Mouse (Mus musculus) forebrain, postnatal 0 days (tissue): ENCODE measurements around the gene Gm37240. TPM values are rescaled to one million over a fixed set of nuclear protein-coding genes. Genes with fewer than 3 reads are reported as not detected.

Experiments used
- ATAC-seq: fragments of 200-750 bp; cut with Nextera tagmentation; 2 replicates; pipeline ENCODE4 v1.8.0; 2017; ENCODE audit warnings: mild to moderate bottlenecking, moderate library complexity
- DNase-seq: peaks from one replicate; pipeline ENCODE4 v3.0.0-alpha.2; 2015
- H3K27ac ChIP-seq: fragments of 300-500 bp; sonication (generic); 2 replicates; pipeline ENCODE4 v1.5.1; 2014; ENCODE audit warnings: low read depth, mild to moderate bottlenecking, antibody characterized with exemption, low read length, moderate library complexity, mixed read lengths
- H3K27me3 ChIP-seq: fragments of 300-500 bp; sonication (generic); 2 replicates; pipeline ENCODE4 v1.6.1; 2014; ENCODE audit warnings: mild to moderate bottlenecking, low read length, mixed read lengths; ENCODE audit not compliant: insufficient read depth
- H3K36me3 ChIP-seq: fragments of 300-500 bp; sonication (generic); 2 replicates; pipeline ENCODE4 v1.6.1; 2014; ENCODE audit warnings: mild to moderate bottlenecking, moderate library complexity; ENCODE audit not compliant: insufficient read depth
- H3K4me1 ChIP-seq: fragments of 300-500 bp; sonication (generic); 2 replicates; pipeline ENCODE4 v1.6.1; 2014; ENCODE audit warnings: antibody characterized with exemption; ENCODE audit not compliant: insufficient read depth
- H3K4me2 ChIP-seq: fragments of 300-500 bp; sonication (generic); 2 replicates; pipeline ENCODE4 v1.6.1; 2014; ENCODE audit warnings: low read depth, mild to moderate bottlenecking, moderate library complexity
- H3K4me3 ChIP-seq: fragments of 300-500 bp; sonication (generic); 2 replicates; pipeline ENCODE4 v1.5.1; 2014; ENCODE audit warnings: low read depth, low read length, mixed read lengths
- H3K9ac ChIP-seq: fragments of 300-500 bp; sonication (generic); 2 replicates; pipeline ENCODE4 v1.6.1; 2014; ENCODE audit warnings: mild to moderate bottlenecking
- H3K9me3 ChIP-seq: fragments of 300-500 bp; sonication (generic); 2 replicates; pipeline ENCODE4 v1.6.1; 2016; ENCODE audit warnings: low read length
- CTCF ChIP-seq: sonication (generic); IDR thresholded peaks from 2 replicates; pipeline ENCODE4 v1.5.1; 2016; ENCODE audit warnings: antibody characterized with exemption, control low read depth, low read depth
- WGBS: fragments of 180-500 bp; shearing (Covaris S2); extraction: QIAGEN DNeasy Blood & Tissue Kit; methylation state at CpG from one replicate; pipeline ENCODE4 v1.1.7; 2014; 5-methylcytosine and 5-hydroxymethylcytosine counted together
- polyA plus RNA-seq: library from polyadenylated mRNA; unstranded; fragments of >200 nt; fragmentation: Nextera tagmentation; extraction: Ambion mirVana; gene quantifications from 2 replicates; pipeline ENCODE4 v1.2.1, GENCODE M21; 2015
- total RNA-seq: library from RNA; depleted of rRNA; stranded (reverse); fragments of >200 nt; gene quantifications from 2 replicates; pipeline ENCODE4 v1.2.3, GENCODE M21; 2014

Gene Gm37240
- total and polyA plus RNA-seq, 2 experiments from 2014 or later, result 0.67 to 1.2 TPM

- DNase-seq, result no peak
- Histone ChIP-seq H3K9me3 (no peaks in the 10 kb centered on the region), H3K36me3 (no peaks in the 10 kb centered on the region), H3K4me1 (no peaks in the 10 kb centered on the region), H3K27ac (no peak overlapping the region), H3K4me2 (no peak overlapping the region), H3K27me3 (no peaks in the 10 kb centered on the region), H3K4me3 (no peak overlapping the region), H3K9ac (no peak overlapping the region)
- TF ChIP-seq CTCF, result no peak
- 63% methylated on average over 2 of the region's 2 CpGs for WGBS
- no peak for ATAC-seq
These were observed 1174.4 kb downstream of the Gm37240 start for GRCm38 (mm10) chr3:84712941-84713340.

DNA sequence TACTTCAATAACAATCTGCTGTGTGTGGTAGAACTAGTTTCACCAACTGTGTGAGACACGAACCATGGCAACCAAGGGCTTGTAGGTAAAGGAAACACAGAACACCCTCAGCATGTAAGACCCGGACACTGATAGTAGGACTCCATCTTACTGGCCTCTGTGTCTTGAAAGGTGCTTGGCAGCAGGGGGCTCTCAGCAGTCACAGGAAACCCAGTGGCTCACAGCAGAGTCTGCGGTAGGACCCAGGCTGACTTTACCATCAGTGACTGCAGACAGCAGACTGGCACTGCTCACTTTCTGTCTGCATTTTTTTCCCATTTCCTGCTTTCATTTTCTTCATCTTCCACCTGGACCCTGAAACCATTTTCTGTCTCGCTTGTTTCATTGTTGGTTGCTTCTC lies 1176.6 kb downstream of the Gm37240 start:
- TF ChIP-seq CTCF, result no peak
- DNase-seq, result no peak
- no peak for ATAC-seq
- WGBS, result 92% methylated on average over 4 of the region's 4 CpGs
- H3K4me3 ChIP-seq, result no peak overlapping the region
- no peak overlapping the region for H3K27ac ChIP-seq
- no peaks in the 10 kb centered on the region for H3K36me3 ChIP-seq
- H3K9me3 ChIP-seq, result no peaks in the 10 kb centered on the region
- no peaks in the 10 kb centered on the region for H3K27me3 ChIP-seq
- no peak overlapping the region for H3K4me2 ChIP-seq
- H3K4me1 ChIP-seq, result no peaks in the 10 kb centered on the region
- H3K9ac ChIP-seq, result no peak overlapping the region

DNA sequence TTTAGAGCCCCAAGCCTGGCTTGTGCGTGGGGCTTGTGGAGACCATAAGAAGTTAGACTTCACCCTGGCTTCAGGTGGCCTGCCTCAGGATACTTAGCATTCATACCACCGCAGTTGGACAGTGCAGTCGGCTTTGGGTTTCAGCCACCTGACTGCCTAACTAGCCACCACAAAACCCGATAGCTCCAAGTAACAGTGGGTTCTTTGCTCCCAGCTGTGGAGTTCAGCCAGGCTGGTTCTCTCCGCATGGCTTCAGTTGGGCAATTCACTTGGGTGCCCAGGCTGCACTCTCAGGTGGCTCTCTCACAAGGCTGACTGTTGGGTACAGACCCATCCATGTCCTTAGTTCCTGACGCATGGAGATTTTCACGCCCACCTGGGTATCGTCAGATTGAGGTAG lies 1177.4 kb downstream of the Gm37240 start:
- Histone ChIP-seq H3K27ac (no peak overlapping the region), H3K9ac (no peak overlapping the region), H3K4me2 (no peak overlapping the region), H3K27me3 (no peaks in the 10 kb centered on the region), H3K9me3 (no peaks in the 10 kb centered on the region), H3K36me3 (no peaks in the 10 kb centered on the region), H3K4me3 (no peak overlapping the region), H3K4me1 (no peaks in the 10 kb centered on the region)
- DNase-seq, result no peak
- WGBS, result 85% methylated on average over 8 of the region's 8 CpGs
- ATAC-seq, result no peak
- no peak for TF ChIP-seq CTCF

- no peak overlapping the region for H3K4me2 ChIP-seq
- no peak overlapping the region for H3K9ac ChIP-seq
- no peak overlapping the region for H3K27ac ChIP-seq
- H3K4me3 ChIP-seq, result no peak overlapping the region
- no peaks in the 10 kb centered on the region for H3K9me3 ChIP-seq
- no peaks in the 10 kb centered on the region for H3K36me3 ChIP-seq
- TF ChIP-seq CTCF, result no peak
- no peaks in the 10 kb centered on the region for H3K27me3 ChIP-seq
- ATAC-seq, result no peak
- no peaks in the 10 kb centered on the region for H3K4me1 ChIP-seq
- DNase-seq, result no peak
- WGBS, result 86% methylated on average over 8 of the region's 8 CpGs
These were observed 1178.2 kb downstream of the Gm37240 start for GRCm38 (mm10) chr3:84709100-84709499.

- no peak for TF ChIP-seq CTCF
These were observed 1178.8 kb downstream of the Gm37240 start for GRCm38 (mm10) chr3:84708469-84708868.

GRCm38 (mm10) chr3:84705224-84705623 lies 1182.1 kb downstream of the Gm37240 start:
- 87% methylated on average over 9 of the region's 9 CpGs for WGBS
- Histone ChIP-seq H3K4me2 (no peak overlapping the region), H3K27me3 (no peaks in the 10 kb centered on the region), H3K4me1 (no peaks in the 10 kb centered on the region), H3K27ac (no peak overlapping the region), H3K36me3 (no peaks in the 10 kb centered on the region), H3K9me3 (no peaks in the 10 kb centered on the region), H3K4me3 (no peak overlapping the region), H3K9ac (no peak overlapping the region)
- TF ChIP-seq CTCF, result no peak
- DNase-seq, result no peak
- no peak for ATAC-seq

More at GRCm38 (mm10) chr3:84708469-84708868, 1178.8 kb downstream of the Gm37240 start:
- no peak overlapping the region for H3K27ac ChIP-seq
- H3K9me3 ChIP-seq, result no peaks in the 10 kb centered on the region
- no peaks in the 10 kb centered on the region for H3K27me3 ChIP-seq
- no peak for DNase-seq
- no peak overlapping the region for H3K4me3 ChIP-seq
- H3K9ac ChIP-seq, result no peak overlapping the region
- WGBS, result 85% methylated on average over 10 of the region's 10 CpGs
- no peaks in the 10 kb centered on the region for H3K4me1 ChIP-seq
- no peak overlapping the region for H3K4me2 ChIP-seq
- ATAC-seq, result no peak
- H3K36me3 ChIP-seq, result no peaks in the 10 kb centered on the region

GRCm38 (mm10) chr3:84703083-84703810 lies 1184.1 kb downstream of the Gm37240 start:
- H3K4me3 ChIP-seq, result no peak overlapping the region
- H3K9me3 ChIP-seq, result no peaks in the 10 kb centered on the region
- H3K36me3 ChIP-seq, result no peaks in the 10 kb centered on the region
- no peak for TF ChIP-seq CTCF
- H3K27ac ChIP-seq, result no peak overlapping the region
- no peak overlapping the region for H3K9ac ChIP-seq
- H3K27me3 ChIP-seq, result no peaks in the 10 kb centered on the region
- no peak for ATAC-seq
- no peak for DNase-seq
- WGBS, result 85% methylated on average over 11 of the region's 11 CpGs
- no peak overlapping the region for H3K4me2 ChIP-seq
- no peaks in the 10 kb centered on the region for H3K4me1 ChIP-seq
